Mouse (Mus musculus) neutrophil, adult 65 days (primary cell): Measurements from ENCODE around the gene Sez6. TPM values are rescaled to one million over a fixed set of nuclear protein-coding genes. Genes with fewer than 3 reads are reported as not detected.

ENCODE experiments used
- total RNA-seq: library from RNA; stranded (reverse); gene quantifications from 2 replicates; pipeline ENCODE4 v1.2.4, GENCODE M21; 2023

Sez6 gene
- total RNA-seq, result not detected in 2 replicates

DNA sequence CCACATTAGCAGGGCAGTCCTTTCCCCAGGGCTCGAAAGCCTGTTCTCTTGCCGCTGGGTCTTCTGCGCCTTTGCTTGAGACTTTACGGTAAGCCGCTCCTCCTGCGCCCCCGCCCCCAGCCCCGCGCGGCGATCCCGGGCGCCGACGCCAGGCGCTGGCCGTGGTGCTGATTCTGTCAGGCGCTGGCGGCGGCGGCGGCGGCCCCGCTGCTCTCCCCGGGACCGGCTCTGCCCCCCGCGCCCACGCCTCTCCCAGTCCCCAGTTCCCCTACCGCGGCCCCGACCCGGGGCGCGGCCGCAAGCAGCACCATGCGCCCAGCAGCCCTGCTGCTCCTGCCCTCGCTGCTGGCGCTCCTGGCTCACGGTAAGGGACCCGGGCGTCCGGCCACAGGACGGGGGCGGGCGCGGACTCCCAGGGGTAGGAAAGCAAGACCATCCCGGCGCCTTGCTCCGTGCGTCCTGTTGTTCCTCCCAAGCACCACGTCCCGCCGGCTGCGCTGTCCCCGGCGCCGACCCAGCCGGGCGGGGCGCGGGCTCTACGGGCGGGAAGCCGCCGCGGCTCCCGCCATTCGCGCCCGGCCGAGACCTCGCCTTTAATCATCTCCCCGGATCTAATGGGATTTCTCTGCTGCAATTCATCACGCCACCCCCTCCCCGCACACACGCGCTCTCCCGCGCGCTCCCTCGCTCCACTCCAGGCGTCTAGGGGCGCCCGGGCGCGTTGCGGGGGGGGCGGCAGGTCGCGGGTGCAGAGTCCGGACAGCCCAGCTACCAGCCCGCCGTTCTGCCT lies at the start of gene Sez6:
Gene Sez6, plus strand, starts transcription at position 50 of the 790 bp plus-strand sequence.

DNA sequence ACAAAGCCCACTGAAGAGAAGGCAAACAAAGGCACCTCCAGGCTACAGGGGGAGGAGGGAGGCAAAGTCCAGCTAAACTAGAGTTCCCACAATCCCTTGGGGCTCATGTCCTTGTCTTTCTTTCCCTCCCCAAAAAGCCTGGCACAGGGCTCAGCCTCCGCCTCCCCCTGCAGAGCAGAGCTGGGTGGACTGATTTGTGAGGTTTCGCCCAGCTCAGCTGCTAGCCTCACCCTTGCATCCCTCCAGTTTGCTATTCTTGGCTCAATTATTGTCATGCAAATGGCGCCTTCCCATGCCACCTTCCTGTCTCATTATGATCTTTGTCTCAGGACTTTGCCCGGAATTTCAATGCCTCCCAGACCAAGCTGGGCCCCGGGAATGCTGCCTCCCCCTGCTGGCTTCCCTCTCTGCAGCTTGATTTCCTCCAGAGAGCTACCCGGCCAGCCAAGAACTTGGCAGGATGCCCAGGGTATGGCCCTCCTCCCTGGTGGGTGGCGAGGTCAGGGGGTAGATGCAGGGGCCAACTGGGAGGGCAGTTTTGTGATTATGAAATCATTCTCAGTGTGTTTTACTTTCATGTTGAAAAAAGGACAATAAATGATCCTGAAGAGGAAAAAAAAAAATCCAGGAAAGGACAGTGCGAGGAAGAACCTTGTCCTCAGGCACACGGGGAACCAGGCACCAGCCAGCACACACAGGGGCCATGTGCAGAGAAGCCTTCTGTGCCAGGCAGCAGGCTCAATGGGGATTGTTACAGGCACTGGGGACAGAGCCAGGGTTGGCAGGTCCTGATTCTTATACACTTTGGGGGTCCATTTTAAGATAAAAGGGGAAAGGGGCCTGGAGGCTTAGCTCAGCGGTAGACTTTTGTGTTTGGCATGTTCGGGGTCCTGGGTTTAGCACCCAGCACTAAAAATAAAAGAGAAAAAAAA lies 36.5 kb upstream of the Sez6 start, which contains the start of gene Pipox:
Gene Pipox, minus strand, starts transcription at position 310 of the 932 bp plus-strand sequence.

DNA sequence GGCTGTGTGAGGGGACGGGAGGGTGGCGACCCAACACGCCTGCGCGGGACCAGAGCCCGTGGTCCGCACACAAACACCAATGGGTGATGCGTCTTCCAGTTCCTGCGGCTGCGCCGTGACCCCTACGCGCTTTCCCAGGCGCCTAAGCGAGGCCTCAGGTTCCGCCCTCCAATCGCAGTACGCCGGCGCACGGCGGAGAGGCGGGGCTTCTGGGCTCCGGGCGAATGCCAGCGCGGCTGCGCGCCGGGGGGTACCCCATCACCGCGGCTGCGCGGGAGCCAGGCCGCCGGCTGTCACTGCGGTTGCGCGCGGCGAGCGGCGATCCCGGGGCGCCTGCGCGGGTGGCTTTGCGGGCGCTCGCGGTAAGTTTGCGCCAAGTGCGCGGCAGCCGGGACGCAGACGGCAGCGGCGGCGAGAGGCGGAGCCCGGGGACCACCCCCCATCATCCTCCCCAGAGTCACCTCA lies 51.9 kb downstream of the Sez6 start, which contains the start of gene Phf12:
Gene Phf12, plus strand, starts transcription at position 314 of the 465 bp plus-strand sequence.

Other genes with a start within 250 kb of the Sez6 start
- 91.1 and 115 TPM in 2 replicates for gene Nufip2, start 244.6 kb upstream of the Sez6 start, total RNA-seq
- not detected in 2 replicates for gene Cryba1, start 205.5 kb upstream of the Sez6 start, total RNA-seq
- gene Myo18a, start 167.6 kb upstream of the Sez6 start, total RNA-seq, result 59.6 and 87.1 TPM in 2 replicates
- not detected in 2 replicates for gene Gm10277, start 143.1 kb upstream of the Sez6 start, total RNA-seq
- not detected in 2 replicates for gene Pipox, start 36.7 kb upstream of the Sez6 start, total RNA-seq
- 85.8 and 87.4 TPM in 2 replicates for gene Phf12, start 52.0 kb downstream of the Sez6 start, total RNA-seq
- gene Dhrs13, start 101.5 kb downstream of the Sez6 start, total RNA-seq, result 2.1 and 3.3 TPM in 2 replicates
- 144 and 162 TPM in 2 replicates for gene Flot2, start 107.1 kb downstream of the Sez6 start, total RNA-seq
- gene Eral1, start 149.6 kb downstream of the Sez6 start, total RNA-seq, result 15.6 and 17.2 TPM in 2 replicates
- gene Fam222b, start 163.9 kb downstream of the Sez6 start, total RNA-seq, result 48.2 and 54.2 TPM in 2 replicates
- 2.9 and 3.7 TPM in 2 replicates for gene Traf4, start 234.8 kb downstream of the Sez6 start, total RNA-seq
- 3.6 and 3.9 TPM in 2 replicates for gene Nek8, start 245.9 kb downstream of the Sez6 start, total RNA-seq
- gene Tlcd1, start 245.9 kb downstream of the Sez6 start, total RNA-seq, result 6.2 and 12.3 TPM in 2 replicates